Mouse (Mus musculus) neural tube, embryonic 11.5 days (tissue): ENCODE data around the gene Krt80. TPM values are rescaled to one million over a fixed set of nuclear protein-coding genes. Genes with fewer than 3 reads are reported as not detected.
"Not testable (repeated sequence)": the region's sequence is repeated elsewhere in the genome, so short reads cannot be mapped to it uniquely, and the experiment has no call there.

Experiments
- ATAC-seq: fragments of 200-750 bp; cut with Nextera tagmentation; 2 replicates; pipeline ENCODE4 v1.8.0; 2017; ENCODE audit warnings: moderate number of reproducible peaks, mild to moderate bottlenecking, moderate TSS enrichment, moderate library complexity; ENCODE audit not compliant: insufficient read depth, low FRiP score, low TSS enrichment
- DNase-seq: peaks from one replicate; pipeline ENCODE4 v3.0.0-alpha.2; 2015; ENCODE audit warnings: low spot score
- H3K27ac ChIP-seq: fragments of 300-500 bp; sonication (generic); 2 replicates; pipeline ENCODE4 v1.5.1; 2014; ENCODE audit warnings: low read depth, mild to moderate bottlenecking, low read length
- H3K27me3 ChIP-seq: fragments of 300-500 bp; sonication (generic); 2 replicates; pipeline ENCODE4 v1.6.1; 2014; ENCODE audit warnings: mild to moderate bottlenecking, low read length, mixed read lengths; ENCODE audit not compliant: control insufficient read depth, insufficient read depth
- H3K36me3 ChIP-seq: fragments of 300-500 bp; sonication (generic); 2 replicates; pipeline ENCODE4 v1.6.1; 2014; ENCODE audit warnings: mild to moderate bottlenecking, low read length, moderate library complexity, mixed read lengths; ENCODE audit not compliant: control insufficient read depth, insufficient read depth
- H3K4me1 ChIP-seq: fragments of 300-500 bp; sonication (generic); 2 replicates; pipeline ENCODE4 v1.6.1; 2014; ENCODE audit warnings: low read length, mixed read lengths; ENCODE audit not compliant: control insufficient read depth, insufficient read depth
- H3K4me2 ChIP-seq: fragments of 300-500 bp; sonication (generic); 2 replicates; pipeline ENCODE4 v1.6.1; 2014; ENCODE audit warnings: low read depth, mild to moderate bottlenecking, moderate library complexity
- H3K4me3 ChIP-seq: fragments of 300-500 bp; sonication (generic); 2 replicates; pipeline ENCODE4 v1.5.1; 2014; ENCODE audit warnings: low read depth, low read length
- H3K9ac ChIP-seq: fragments of 300-500 bp; sonication (generic); 2 replicates; pipeline ENCODE4 v1.6.1; 2014; ENCODE audit warnings: mild to moderate bottlenecking, low read length
- H3K9me3 ChIP-seq: fragments of 300-500 bp; sonication (generic); 2 replicates; pipeline ENCODE4 v1.6.1; 2016; ENCODE audit warnings: low read length; ENCODE audit not compliant: control insufficient read depth
- WGBS: fragments of 180-500 bp; shearing (Covaris S2); extraction: QIAGEN DNeasy Blood & Tissue Kit; methylation state at CpG from one replicate; pipeline ENCODE4 v1.1.7; 2014; 5-methylcytosine and 5-hydroxymethylcytosine counted together
- polyA plus RNA-seq: library from polyadenylated mRNA; unstranded; fragments of >200 nt; fragmentation: Nextera tagmentation; extraction: Ambion mirVana; gene quantifications from 2 replicates; pipeline ENCODE4 v1.2.1, GENCODE M21; 2014

Krt80 gene
- polyA plus RNA-seq, 1 experiment from 2014 or later: not detected

GRCm38 (mm10) chr15:101327282-101327681, 42.7 kb downstream of the Krt80 start:
- Histone ChIP-seq H3K4me3 (no peak overlapping the region), H3K4me2 (no peak overlapping the region), H3K9me3 (no peaks in the 10 kb centered on the region), H3K4me1 (no peaks in the 10 kb centered on the region), H3K27ac (no peak overlapping the region), H3K9ac (no peak overlapping the region), H3K36me3 (no peaks in the 10 kb centered on the region), H3K27me3 (no peaks in the 10 kb centered on the region)
- no peak for ATAC-seq
- whole genome bisulfite sequencing: 8% methylated on average over 6 of the region's 6 CpGs
- DNase-seq: peak; percentile 80

- ATAC-seq (no peak), DNase-seq (no peak)
- Histone ChIP-seq H3K4me3 (no peak overlapping the region), H3K4me1 (no peaks in the 10 kb centered on the region), H3K9ac (no peak overlapping the region), H3K9me3 (no peaks in the 10 kb centered on the region), H3K27ac (no peak overlapping the region), H3K4me2 (no peak overlapping the region), H3K27me3 (no peaks in the 10 kb centered on the region), H3K36me3 (no peaks in the 10 kb centered on the region)
- WGBS: 36% methylated on average over 10 of the region's 10 CpGs
These were observed 43.9 kb downstream of the Krt80 start for GRCm38 (mm10) chr15:101325991-101326534.

- H3K4me1 ChIP-seq, H3K27ac ChIP-seq, H3K36me3 ChIP-seq, DNase-seq, ATAC-seq, H3K9me3 ChIP-seq, H3K27me3 ChIP-seq, H3K4me2 ChIP-seq, H3K4me3 ChIP-seq, H3K9ac ChIP-seq: not testable (repeated sequence)
These were observed 45.6 kb downstream of the Krt80 start for GRCm38 (mm10) chr15:101324409-101324808.

- Histone ChIP-seq H3K27me3 (no peaks in the 10 kb centered on the region), H3K4me2 (no peak overlapping the region), H3K27ac (no peak overlapping the region), H3K4me3 (no peak overlapping the region), H3K9ac (no peak overlapping the region), H3K4me1 (no peaks in the 10 kb centered on the region), H3K9me3 (no peaks in the 10 kb centered on the region), H3K36me3 (no peaks in the 10 kb centered on the region)
- DNase-seq (no peak), ATAC-seq (no peak)
- WGBS: 92% methylated on average over 5 of the region's 5 CpGs
These were observed 46.5 kb downstream of the Krt80 start for GRCm38 (mm10) chr15:101323511-101323910.

- H3K4me2 ChIP-seq: no peak overlapping the region
- no peaks in the 10 kb centered on the region for H3K9me3 ChIP-seq
- H3K36me3 ChIP-seq: no peaks in the 10 kb centered on the region
- H3K4me1 ChIP-seq: no peaks in the 10 kb centered on the region
- H3K4me3 ChIP-seq: no peak overlapping the region
- DNase-seq: no peak
- ATAC-seq: no peak
- WGBS: 88% methylated on average over 7 of the region's 7 CpGs
- H3K9ac ChIP-seq: no peak overlapping the region
- no peak overlapping the region for H3K27ac ChIP-seq
- no peaks in the 10 kb centered on the region for H3K27me3 ChIP-seq
These were observed 47.3 kb downstream of the Krt80 start for GRCm38 (mm10) chr15:101322640-101323039.

GRCm38 (mm10) chr15:101322106-101322505, 47.9 kb downstream of the Krt80 start:
- no peak for DNase-seq
- no peaks in the 10 kb centered on the region for H3K9me3 ChIP-seq
- no peak overlapping the region for H3K4me3 ChIP-seq
- no peaks in the 10 kb centered on the region for H3K27me3 ChIP-seq
- ATAC-seq: no peak
- no peaks in the 10 kb centered on the region for H3K36me3 ChIP-seq
- WGBS: 87% methylated on average over 5 of the region's 5 CpGs
- no peak overlapping the region for H3K27ac ChIP-seq
- no peak overlapping the region for H3K9ac ChIP-seq
- H3K4me2 ChIP-seq: no peak overlapping the region
- no peaks in the 10 kb centered on the region for H3K4me1 ChIP-seq

GRCm38 (mm10) chr15:101321126-101321525, 48.8 kb downstream of the Krt80 start:
- 72% methylated on average over 5 of the region's 5 CpGs for WGBS

GRCm38 (mm10) chr15:101320618-101321041, 49.3 kb downstream of the Krt80 start:
- no peak for ATAC-seq
- H3K4me2 ChIP-seq: no peak overlapping the region
- no peak overlapping the region for H3K9ac ChIP-seq
- no peaks in the 10 kb centered on the region for H3K36me3 ChIP-seq
- no peaks in the 10 kb centered on the region for H3K9me3 ChIP-seq
- DNase-seq: no peak
- H3K4me1 ChIP-seq: no peaks in the 10 kb centered on the region
- H3K27me3 ChIP-seq: no peaks in the 10 kb centered on the region
- WGBS: 64% methylated on average over 6 of the region's 6 CpGs
- H3K4me3 ChIP-seq: no peak overlapping the region
- no peak overlapping the region for H3K27ac ChIP-seq

More at GRCm38 (mm10) chr15:101321126-101321525, 48.8 kb downstream of the Krt80 start:
- ATAC-seq: no peak
- Histone ChIP-seq H3K4me2 (no peak overlapping the region), H3K4me1 (no peaks in the 10 kb centered on the region), H3K36me3 (no peaks in the 10 kb centered on the region), H3K27ac (no peak overlapping the region), H3K9ac (no peak overlapping the region), H3K4me3 (no peak overlapping the region), H3K27me3 (no peaks in the 10 kb centered on the region), H3K9me3 (no peaks in the 10 kb centered on the region)
- no peak for DNase-seq

- Histone ChIP-seq H3K36me3 (no peaks in the 10 kb centered on the region), H3K4me1 (no peaks in the 10 kb centered on the region), H3K27ac (no peak overlapping the region), H3K9me3 (no peaks in the 10 kb centered on the region), H3K4me2 (no peak overlapping the region), H3K9ac (no peak overlapping the region), H3K4me3 (no peak overlapping the region), H3K27me3 (no peaks in the 10 kb centered on the region)
- 81% methylated on average over 6 of the region's 6 CpGs for WGBS
- DNase-seq: no peak
- ATAC-seq: no peak
These were observed 49.8 kb downstream of the Krt80 start for GRCm38 (mm10) chr15:101320010-101320617.
